Mouse (Mus musculus) layer of hippocampus, adult 9-10 months (tissue): ENCODE measurements around the gene Scamp3.
"Not testable (repeated sequence)": the region's sequence is repeated elsewhere in the genome, so short reads cannot be mapped to it uniquely, and the experiment has no call there.

ENCODE experiments used
- DNase-seq: peaks from one replicate; pipeline ENCODE4 v3.0.0; 2022; ENCODE audit warnings: low spot score

The Scamp3 gene

GRCm38 (mm10) chr3:89177242-89178106 is at the start of gene Scamp3:
TSS of gene Scamp3 (plus strand) at chr3:89177473.
- DNase-seq: peak; percentile 87

GRCm38 (mm10) chr3:89129908-89130307 is 47.4 kb upstream of the Scamp3 start:
- no peak for DNase-seq

GRCm38 (mm10) chr3:89131816-89132215 is 45.5 kb upstream of the Scamp3 start:
- DNase-seq: peak; percentile 37

GRCm38 (mm10) chr3:89132285-89133062 is 44.8 kb upstream of the Scamp3 start:
- DNase-seq: no peak

- DNase-seq: no peak
These were observed 44.2 kb upstream of the Scamp3 start for GRCm38 (mm10) chr3:89133063-89133450.

GRCm38 (mm10) chr3:89133752-89134151 is 43.5 kb upstream of the Scamp3 start:
- no peak for DNase-seq

- no peak for DNase-seq
These were observed 41.3 kb upstream of the Scamp3 start, which contains the start of gene Pklr for GRCm38 (mm10) chr3:89135958-89136357. TSS of gene Pklr (plus strand) at chr3:89136142.

GRCm38 (mm10) chr3:89136365-89136764 is 40.9 kb upstream of the Scamp3 start:
- no peak for DNase-seq

- no peak for DNase-seq
These were observed 32.5 kb upstream of the Scamp3 start for GRCm38 (mm10) chr3:89144821-89145220.

- DNase-seq: no peak
These were observed 31.7 kb upstream of the Scamp3 start for GRCm38 (mm10) chr3:89145566-89145965.

GRCm38 (mm10) chr3:89147101-89147978 is 29.9 kb upstream of the Scamp3 start:
- DNase-seq: no peak

GRCm38 (mm10) chr3:89147979-89148311 is 29.3 kb upstream of the Scamp3 start:
- no peak for DNase-seq

- DNase-seq: no peak
These were observed 28.7 kb upstream of the Scamp3 start for GRCm38 (mm10) chr3:89148567-89148966.

- no peak for DNase-seq
These were observed 25.0 kb upstream of the Scamp3 start for GRCm38 (mm10) chr3:89152084-89152835.

- no peak for DNase-seq
These were observed 20.3 kb upstream of the Scamp3 start for GRCm38 (mm10) chr3:89156951-89157350.

GRCm38 (mm10) chr3:89158651-89159050 is 18.6 kb upstream of the Scamp3 start:
- DNase-seq: no peak

- no peak for DNase-seq
These were observed 18.1 kb upstream of the Scamp3 start for GRCm38 (mm10) chr3:89159211-89159610.

GRCm38 (mm10) chr3:89159616-89160344 is 17.5 kb upstream of the Scamp3 start, which contains the start of gene Hcn3:
TSS of gene Hcn3 (minus strand) at chr3:89160196.
- no peak for DNase-seq

GRCm38 (mm10) chr3:89161207-89161606 is 16.1 kb upstream of the Scamp3 start:
- DNase-seq: not testable (repeated sequence)

GRCm38 (mm10) chr3:89161786-89162185 is 15.5 kb upstream of the Scamp3 start:
- no peak for DNase-seq

GRCm38 (mm10) chr3:89163123-89163522 is 14.2 kb upstream of the Scamp3 start:
- DNase-seq: no peak
